Mouse (Mus musculus) urinary bladder, adult 2 months (tissue): ENCODE measurements around the gene Slc35b1. TPM values are rescaled to one million over a fixed set of nuclear protein-coding genes. Genes with fewer than 3 reads are reported as not detected.

Source experiments
- DNase-seq: peaks from one replicate; pipeline ENCODE4 v3.0.0; 2022; ENCODE audit warnings: low spot score
- polyA plus RNA-seq: library from polyadenylated mRNA; depleted of rRNA; stranded (reverse); fragments of >200 nt; gene quantifications from 2 replicates; pipeline ENCODE4 v1.2.3, GENCODE M21; 2012; rRNA removed

Slc35b1 gene
- polyA plus RNA-seq, 1 experiment, result 66.5 TPM

GRCm38 (mm10) chr11:95432194-95432593 lies 47.7 kb downstream of the Slc35b1 start:
- DNase-seq, result no peak

Other genes with a start within 250 kb of the Slc35b1 start
- 0.27 and 0.36 TPM in 2 replicates for gene Dlx4, start 238.4 kb upstream of the Slc35b1 start, polyA plus RNA-seq
- gene Tac4, start 123.2 kb upstream of the Slc35b1 start, polyA plus RNA-seq, result 0.06 TPM in 1 of 2 replicates, not detected in the other
- gene Kat7, start 74.4 kb upstream of the Slc35b1 start, polyA plus RNA-seq, result 36.3 and 38.0 TPM in 2 replicates
- gene Fam117a, start 47.7 kb upstream of the Slc35b1 start, polyA plus RNA-seq, result 20.8 and 23.0 TPM in 2 replicates
- 79.1 and 103 TPM in 2 replicates for gene Spop, start 29.4 kb downstream of the Slc35b1 start, polyA plus RNA-seq
- 2.3 and 3.4 TPM in 2 replicates for gene Nxph3, start 129.9 kb downstream of the Slc35b1 start, polyA plus RNA-seq
- 4.1 and 4.2 TPM in 2 replicates for gene Ngfr, start 203.0 kb downstream of the Slc35b1 start, polyA plus RNA-seq